Mouse (Mus musculus) G1E (cell line): ENCODE measurements at regions not wholly inside any gene's neighbourhood (a gene's known extent, or its start where the extent isn't known, plus 50 kb on each side); places are given as distances from the start of the nearest gene placed in this dataset.

Experiments
- CTCF ChIP-seq: IDR thresholded peaks from 2 replicates; pipeline ENCODE4 v1.5.1; 2012; ENCODE audit warnings: low read depth, low read length, inconsistent platforms, mixed read lengths
- GATA1 ChIP-seq: IDR thresholded peaks from 2 replicates; pipeline ENCODE4 v1.6.1; 2012; ENCODE audit warnings: borderline replicate concordance, low read length, inconsistent platforms, mixed read lengths

DNA sequence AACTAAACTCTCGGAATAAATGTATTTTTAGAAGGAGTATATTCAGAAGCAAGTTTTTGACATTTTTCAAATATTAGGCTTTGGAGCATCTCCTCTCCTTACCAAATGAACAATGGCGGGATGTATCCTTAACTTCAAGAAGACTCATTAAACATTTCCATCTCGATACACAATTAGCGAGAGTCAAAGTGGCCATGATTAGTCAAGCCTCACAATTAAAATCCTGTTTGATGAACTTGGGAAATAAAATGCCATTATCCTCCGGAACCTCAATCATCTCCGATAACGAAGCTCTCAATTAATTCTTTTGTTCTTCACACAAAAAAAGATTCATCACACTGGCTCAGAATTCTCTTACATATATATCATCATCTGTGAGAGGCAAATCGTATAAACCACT lies 440.8 kb upstream of the Trpc7 start:
- no peak for TF ChIP-seq CTCF
- TF ChIP-seq GATA1, result no peak
